Mouse (Mus musculus) liver, embryonic 14.5 days (tissue): ENCODE measurements around the gene Fgd3. TPM values are rescaled to one million over a fixed set of nuclear protein-coding genes. Genes with fewer than 3 reads are reported as not detected.
A peak's percentile ranks its signal among the peaks of the same experiment; 100 is the strongest.

Source experiments
- ATAC-seq: fragments of 200-750 bp; cut with Nextera tagmentation; 2 replicates; pipeline ENCODE4 v1.8.0; 2017; ENCODE audit warnings: moderate number of reproducible peaks, mild to moderate bottlenecking, moderate library complexity; ENCODE audit not compliant: insufficient read depth
- DNase-seq, 3 experiments: peaks; one replicate each; pipeline ENCODE4 v3.0.0-alpha.2; 2012 to 2013; ENCODE audit warnings: low read depth in 3 of 3, low spot score in 3 of 3
- H3K27ac ChIP-seq: fragments of 300-500 bp; sonication (generic); 2 replicates; pipeline ENCODE4 v1.5.1; 2014; ENCODE audit warnings: moderate library complexity, mild to moderate bottlenecking, control low read depth, inconsistent platforms
- H3K27me3 ChIP-seq: fragments of 300-500 bp; sonication (generic); 2 replicates; pipeline ENCODE4 v1.6.1; 2014; ENCODE audit warnings: mild to moderate bottlenecking, low read length, moderate library complexity; ENCODE audit not compliant: control insufficient read depth, insufficient read depth
- H3K36me3 ChIP-seq: fragments of 300-500 bp; sonication (generic); replicated peaks from 2 replicates; pipeline ENCODE4 v1.6.1; 2014; ENCODE audit warnings: low read depth; ENCODE audit not compliant: control insufficient read depth, insufficient read depth
- H3K4me1 ChIP-seq, 2 experiments: fragments of 200-500 bp in 1 of 2; fragments of 300-500 bp in 1 of 2; sonication (generic) in 1 of 2; replicated peaks; 2 replicates each; pipeline ENCODE4 v1.6.1; 2012 to 2014; ENCODE audit warnings: antibody characterized with exemption in 1 of 2, inconsistent platforms in 1 of 2, low read length in 1 of 2; ENCODE audit not compliant: control insufficient read depth in 2 of 2, insufficient read depth in 2 of 2
- H3K4me2 ChIP-seq: fragments of 300-500 bp; sonication (generic); 2 replicates; pipeline ENCODE4 v1.6.1; 2014; ENCODE audit warnings: low read depth, mild to moderate bottlenecking, control low read depth, moderate library complexity
- H3K4me3 ChIP-seq, 2 experiments: fragments of 200-500 bp in 1 of 2; fragments of 300-500 bp in 1 of 2; sonication (generic) in 1 of 2; 2 replicates each; pipeline ENCODE4 v1.5.1; 2012 to 2014; ENCODE audit warnings: low read depth in 2 of 2, low read length in 2 of 2, mild to moderate bottlenecking in 2 of 2, control low read depth in 1 of 2, inconsistent platforms in 1 of 2, moderate library complexity in 1 of 2; ENCODE audit not compliant: insufficient read depth in 1 of 2
- H3K9ac ChIP-seq: fragments of 300-500 bp; sonication (generic); replicated peaks from 2 replicates; pipeline ENCODE4 v1.6.1; 2014; ENCODE audit warnings: mild to moderate bottlenecking, control low read depth, moderate library complexity
- H3K9me3 ChIP-seq: fragments of 300-500 bp; sonication (generic); 2 replicates; pipeline ENCODE4 v1.6.1; 2016; ENCODE audit warnings: low read length, mixed read lengths; ENCODE audit not compliant: control insufficient read depth
- CTCF ChIP-seq: IDR thresholded peaks from 2 replicates; pipeline ENCODE4 v1.5.1; 2016; ENCODE audit warnings: antibody characterized with exemption, low read depth, control low read depth
- EP300 ChIP-seq: IDR thresholded peaks from 2 replicates; pipeline ENCODE4 v1.6.1; 2016; ENCODE audit warnings: antibody characterized with exemption, low read depth
- WGBS: fragments of 180-500 bp; shearing (Covaris S2); extraction: QIAGEN DNeasy Blood & Tissue Kit; methylation state at CpG from one replicate; pipeline ENCODE4 v1.1.7; 2014; ENCODE audit not compliant: insufficient replicate concordance; 5-methylcytosine and 5-hydroxymethylcytosine counted together
- polyA plus RNA-seq, 2 experiments: library from polyadenylated mRNA; depleted of rRNA in 1 of 2; stranded (reverse) in 1 of 2; unstranded in 1 of 2; fragments of >200 nt; fragmentation: Nextera tagmentation in 1 of 2; extraction: Ambion mirVana in 1 of 2; gene quantifications; 2 replicates each; pipeline versions ENCODE4 v1.2.1 to v1.2.3; 2012 to 2014

Gene Fgd3
- polyA plus RNA-seq, 2 experiments = 0.11 to 0.64 TPM

- TF ChIP-seq CTCF = no peak
- no peak for TF ChIP-seq EP300
- no peaks in the 10 kb centered on the region for H3K36me3 ChIP-seq
- ATAC-seq (peak; percentile 83), DNase-seq (peak in 2 of 3 experiments; percentile 26 to 34)
- no peak overlapping the region for H3K4me3 ChIP-seq
- H3K9me3 ChIP-seq = no peaks in the 10 kb centered on the region
- WGBS = 21% methylated on average over 9 of the region's 9 CpGs
- H3K27ac ChIP-seq = no peak overlapping the region
- no peak overlapping the region for H3K4me2 ChIP-seq
- H3K27me3 ChIP-seq = peaks cover 7% of the 10 kb centered on the region
- H3K4me1 ChIP-seq = peaks cover 0 to 22% of the 10 kb centered on the region in 2 experiments
- no peak overlapping the region for H3K9ac ChIP-seq
These were observed 77.6 kb downstream of the Fgd3 start for GRCm38 (mm10) chr13:49242321-49243065.

- Histone ChIP-seq H3K4me1 (peaks cover 0 to 16% of the 10 kb centered on the region in 2 experiments; a peak in 3 of 4 replicates), H3K27ac (no peak overlapping the region), H3K4me2 (no peak overlapping the region), H3K4me3 (no peak overlapping the region), H3K36me3 (no peaks in the 10 kb centered on the region), H3K9me3 (no peaks in the 10 kb centered on the region), H3K9ac (no peak overlapping the region), H3K27me3 (no peaks in the 10 kb centered on the region)
- TF ChIP-seq EP300 = no peak
- TF ChIP-seq CTCF = no peak
- DNase-seq (no peak), ATAC-seq (no peak)
- 80% methylated on average over 8 of the region's 8 CpGs for WGBS
These were observed 81.4 kb downstream of the Fgd3 start for GRCm38 (mm10) chr13:49238737-49239136.

DNA sequence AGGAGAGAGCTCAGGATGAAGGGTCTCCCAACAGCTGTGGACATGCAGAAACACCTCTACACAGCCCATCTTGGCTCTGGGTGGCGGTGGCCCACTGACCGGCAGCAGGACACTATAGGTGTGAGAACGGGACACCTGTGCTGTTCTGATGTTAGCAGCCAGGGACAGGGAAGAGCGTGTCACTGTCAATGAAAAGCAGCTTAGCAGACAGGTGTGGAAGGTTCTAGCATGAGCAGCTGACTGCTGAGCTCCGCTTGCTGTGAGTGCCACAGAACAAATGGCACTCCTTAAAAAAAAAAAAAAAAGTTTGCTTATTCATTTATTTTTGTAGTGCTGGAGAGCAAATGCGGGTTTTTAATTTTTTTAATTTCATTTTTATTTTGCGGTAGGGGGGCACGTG, 82.5 kb downstream of the Fgd3 start:
- H3K9ac ChIP-seq = no peak overlapping the region
- DNase-seq = no peak
- no peak overlapping the region for H3K4me3 ChIP-seq
- H3K27me3 ChIP-seq = no peaks in the 10 kb centered on the region
- H3K4me2 ChIP-seq = no peak overlapping the region
- ATAC-seq = no peak
- no peaks in the 10 kb centered on the region for H3K36me3 ChIP-seq
- TF ChIP-seq EP300 (no peak), CTCF (no peak)
- no peaks in the 10 kb centered on the region for H3K9me3 ChIP-seq
- H3K4me1 ChIP-seq = peaks cover 0 to 7% of the 10 kb centered on the region in 2 experiments; a peak in 2 of 4 replicates
- 81% methylated on average over 8 of the region's 8 CpGs for WGBS
- H3K27ac ChIP-seq = no peak overlapping the region

- Histone ChIP-seq H3K9ac (no peak overlapping the region), H3K9me3 (no peaks in the 10 kb centered on the region), H3K4me2 (no peak overlapping the region), H3K4me1 (no peaks in the 10 kb centered on the region), H3K4me3 (no peak overlapping the region), H3K36me3 (no peaks in the 10 kb centered on the region), H3K27me3 (no peaks in the 10 kb centered on the region), H3K27ac (no peak overlapping the region)
- DNase-seq = no peak
- 78% methylated on average over 4 of the region's 4 CpGs for WGBS
- TF ChIP-seq CTCF (0 out of 2 replicates have a peak, but pooled peaks have one; percentile 24), EP300 (no peak)
- ATAC-seq = no peak
These were observed 85.4 kb downstream of the Fgd3 start for GRCm38 (mm10) chr13:49234711-49235110.

GRCm38 (mm10) chr13:49233792-49234572, 86.1 kb downstream of the Fgd3 start:
- no peak overlapping the region for H3K4me3 ChIP-seq
- DNase-seq = no peak
- H3K4me1 ChIP-seq = no peaks in the 10 kb centered on the region
- TF ChIP-seq EP300 (no peak), CTCF (no peak)
- no peaks in the 10 kb centered on the region for H3K9me3 ChIP-seq
- no peak for ATAC-seq
- H3K36me3 ChIP-seq = no peaks in the 10 kb centered on the region
- no peak overlapping the region for H3K9ac ChIP-seq
- no peak overlapping the region for H3K4me2 ChIP-seq
- H3K27ac ChIP-seq = no peak overlapping the region
- H3K27me3 ChIP-seq = no peaks in the 10 kb centered on the region
- WGBS = 83% methylated on average over 8 of the region's 8 CpGs
